Mouse (Mus musculus): ENCODE results near the gene Hand1. TPM values are rescaled to one million over a fixed set of nuclear protein-coding genes. Genes with fewer than 3 reads are reported as not detected.
"Not testable (repeated sequence)": the region's sequence is repeated elsewhere in the genome, so short reads cannot be mapped to it uniquely, and the experiment has no call there.

Gene Hand1
- total RNA-seq, 2 experiments from 2014 or later, result 5.3 to 9.3 TPM

DNA sequence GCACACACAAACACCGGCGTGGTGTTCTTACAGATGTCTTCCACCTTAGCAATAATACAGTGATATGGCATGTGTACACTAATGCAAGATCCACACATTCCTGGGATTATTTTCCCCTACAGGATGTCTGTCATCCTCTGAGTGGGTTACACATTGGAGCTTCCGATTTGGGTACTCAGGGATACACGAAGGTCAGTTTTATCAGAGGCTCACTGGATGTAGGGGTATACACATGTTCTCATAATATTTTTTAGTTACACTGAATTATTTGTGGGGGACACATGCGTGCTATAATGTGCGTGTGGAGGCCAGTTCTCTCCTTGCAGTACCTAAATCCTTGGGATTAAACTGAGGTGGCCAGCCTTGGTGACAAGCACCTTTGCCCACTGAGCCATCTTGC, 1.4 kb upstream of the Hand1 start:
- no peak for DNase-seq

DNA sequence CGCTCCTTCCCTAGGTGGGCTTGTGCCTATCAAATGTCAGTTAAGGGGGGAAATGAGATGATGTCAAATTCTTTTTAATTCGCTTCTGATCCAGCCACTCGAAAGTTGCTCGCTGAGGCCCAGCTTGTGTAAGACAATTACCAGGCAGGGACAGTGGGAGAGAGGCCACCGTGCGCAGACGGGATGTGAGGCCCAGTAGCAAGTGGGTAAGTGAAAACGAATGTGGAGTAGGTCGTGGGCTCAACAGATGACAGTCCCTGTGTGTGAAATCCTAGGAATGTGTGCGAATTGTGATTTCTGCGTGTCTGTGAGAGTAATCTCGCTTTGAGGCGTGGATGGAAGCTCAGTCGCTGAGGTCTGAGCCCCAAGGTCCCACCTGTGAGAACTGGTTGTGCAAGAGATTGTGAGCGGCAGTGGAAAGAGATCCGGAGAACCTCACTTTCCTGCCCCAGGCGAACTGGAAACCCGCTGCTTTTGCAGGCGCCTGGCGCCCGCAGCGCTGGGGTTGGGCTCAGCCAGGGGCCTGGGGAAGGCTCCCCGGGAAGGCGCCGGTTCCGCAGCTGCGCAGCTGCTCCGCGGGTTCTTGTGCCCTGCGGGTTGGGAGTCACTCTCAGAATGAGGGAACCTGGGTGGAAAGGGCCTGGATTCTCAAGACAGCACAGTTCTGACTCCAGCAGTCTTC, 819 bp upstream of the Hand1 start:
- DNase-seq, result no peak

DNA sequence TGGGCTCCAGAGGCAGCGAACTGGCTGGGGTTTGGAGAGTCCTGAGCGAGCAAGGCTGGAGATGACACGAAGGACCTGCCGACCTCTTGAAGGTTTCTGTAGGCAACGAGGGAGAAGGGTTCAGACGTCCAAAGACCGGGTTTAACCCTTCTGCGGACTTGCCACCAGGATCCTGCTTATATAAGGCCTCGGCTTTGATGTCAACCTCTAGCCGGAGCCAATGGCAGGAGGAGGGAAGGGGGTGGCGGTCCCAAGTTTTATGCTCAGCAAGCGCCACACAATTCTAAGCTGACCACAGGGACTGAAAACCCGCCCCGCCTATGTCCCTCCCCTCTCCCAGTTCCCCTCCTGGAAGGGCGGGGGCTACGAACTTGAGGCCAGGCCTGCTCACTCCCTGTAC, 757 bp downstream of the Hand1 start:
- DNase-seq, result no peak

DNA sequence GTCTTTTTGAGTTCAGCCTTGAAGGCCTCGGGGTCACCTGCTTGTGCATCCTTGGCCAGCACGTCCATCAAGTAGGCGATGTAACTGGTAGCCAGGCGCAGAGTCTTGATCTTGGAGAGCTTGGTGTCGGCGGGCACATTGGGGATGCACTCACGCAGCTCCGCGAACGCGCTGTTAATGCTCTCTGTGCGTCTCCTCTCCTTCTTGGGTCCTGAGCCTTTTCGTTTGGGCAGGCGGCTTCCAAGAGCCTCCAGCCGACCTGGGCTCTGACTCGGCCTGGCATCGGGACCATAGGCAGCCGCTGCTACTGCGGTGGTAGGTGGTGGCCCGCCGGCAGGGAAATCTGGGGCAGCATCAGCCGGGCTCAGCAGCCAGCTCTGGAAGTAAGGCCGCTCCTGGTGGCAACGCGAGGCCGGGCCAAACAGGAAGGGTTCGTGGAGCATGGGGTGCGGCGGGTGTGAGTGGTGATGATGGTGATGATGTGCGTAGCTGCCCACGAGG, 1.3 kb downstream of the Hand1 start:
- DNase-seq, result no peak

DNA sequence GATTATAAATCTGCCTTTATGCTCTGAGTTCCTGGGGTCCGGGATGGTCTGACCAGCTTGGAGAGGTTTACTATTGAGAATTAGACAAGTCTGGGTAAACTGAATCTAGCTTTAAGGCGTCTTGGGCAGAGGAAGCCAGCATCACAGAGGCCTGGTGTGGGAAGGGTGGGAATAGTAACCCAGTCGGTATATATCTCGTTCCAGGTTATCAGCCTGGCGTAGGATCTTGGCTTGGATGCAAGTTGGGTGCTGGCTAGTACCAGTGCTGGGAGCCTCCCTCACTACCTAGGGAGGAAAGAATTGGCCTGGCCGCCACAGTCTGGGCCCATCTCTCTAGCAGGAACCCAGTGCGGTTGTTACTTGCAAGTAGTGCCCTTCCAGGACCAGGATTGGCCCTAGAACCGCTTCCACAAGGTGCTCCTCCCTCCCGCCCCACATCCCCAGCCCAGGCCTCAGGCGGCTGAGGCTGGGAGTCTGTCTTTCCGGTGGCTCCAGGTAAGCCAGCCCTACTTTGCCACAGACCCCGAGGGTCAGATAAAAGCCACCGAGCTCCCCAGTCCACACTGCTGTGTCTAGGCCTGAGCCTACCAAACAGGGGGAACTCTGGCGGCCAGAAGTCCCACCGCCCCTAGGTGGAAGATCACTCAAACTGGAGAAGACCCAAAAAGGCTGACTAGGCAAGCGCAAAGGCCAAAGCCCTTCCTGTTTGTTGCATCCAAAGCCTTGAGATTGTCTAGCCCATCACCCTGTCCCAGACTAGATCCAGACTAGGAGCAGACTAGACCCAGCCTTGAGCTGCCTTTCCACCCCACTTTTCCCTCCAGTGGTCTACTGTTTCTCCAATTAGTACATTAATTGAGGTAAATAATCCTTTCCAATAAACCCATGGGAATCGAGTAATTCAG, 2.5 kb downstream of the Hand1 start:
- DNase-seq, result no peak

DNA sequence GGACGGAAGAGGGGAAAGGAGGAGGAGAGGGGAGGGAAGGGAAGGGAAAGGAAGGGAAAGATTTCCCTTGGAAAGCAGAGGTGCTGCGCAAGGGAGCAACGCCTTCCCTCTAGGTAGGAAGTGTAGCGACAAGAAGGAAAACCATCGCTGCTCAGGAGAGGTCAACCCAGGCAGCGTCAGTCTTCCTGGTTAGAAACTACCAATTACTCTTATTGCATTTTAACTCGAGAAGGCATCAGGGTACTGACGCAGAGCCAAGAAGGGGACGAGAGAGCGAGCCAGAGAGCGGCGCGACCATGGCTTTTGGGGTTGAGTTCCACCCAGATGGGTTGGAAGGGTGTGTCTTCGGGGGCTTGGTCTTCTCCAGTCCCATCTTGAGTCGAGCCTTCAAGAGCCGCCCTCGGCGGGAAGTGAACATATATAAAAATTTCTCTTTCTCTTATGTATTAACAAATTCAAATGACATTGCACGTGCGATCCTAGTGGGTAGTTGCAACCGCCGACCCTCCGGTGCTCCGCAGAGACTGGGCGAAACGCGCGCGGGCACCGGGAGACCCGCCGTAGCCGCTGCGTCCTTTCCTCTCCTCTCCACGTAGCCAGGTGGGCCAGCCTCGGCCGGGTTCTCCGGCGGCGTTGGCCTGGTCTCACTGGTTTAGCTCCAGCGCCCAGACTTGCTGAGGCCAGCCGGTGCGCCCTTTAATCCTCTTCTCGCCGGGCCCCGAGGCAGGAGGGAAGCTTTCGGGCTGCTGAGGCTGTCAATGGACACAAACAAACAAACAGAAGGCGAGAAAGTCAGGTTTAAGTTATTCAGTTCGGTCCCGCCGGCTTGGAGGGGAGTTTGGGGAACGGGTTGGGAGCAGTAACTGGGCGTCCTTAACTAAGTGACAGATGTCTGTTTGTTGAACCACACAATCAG, 3.4 kb downstream of the Hand1 start:
- no peak for DNase-seq

DNA sequence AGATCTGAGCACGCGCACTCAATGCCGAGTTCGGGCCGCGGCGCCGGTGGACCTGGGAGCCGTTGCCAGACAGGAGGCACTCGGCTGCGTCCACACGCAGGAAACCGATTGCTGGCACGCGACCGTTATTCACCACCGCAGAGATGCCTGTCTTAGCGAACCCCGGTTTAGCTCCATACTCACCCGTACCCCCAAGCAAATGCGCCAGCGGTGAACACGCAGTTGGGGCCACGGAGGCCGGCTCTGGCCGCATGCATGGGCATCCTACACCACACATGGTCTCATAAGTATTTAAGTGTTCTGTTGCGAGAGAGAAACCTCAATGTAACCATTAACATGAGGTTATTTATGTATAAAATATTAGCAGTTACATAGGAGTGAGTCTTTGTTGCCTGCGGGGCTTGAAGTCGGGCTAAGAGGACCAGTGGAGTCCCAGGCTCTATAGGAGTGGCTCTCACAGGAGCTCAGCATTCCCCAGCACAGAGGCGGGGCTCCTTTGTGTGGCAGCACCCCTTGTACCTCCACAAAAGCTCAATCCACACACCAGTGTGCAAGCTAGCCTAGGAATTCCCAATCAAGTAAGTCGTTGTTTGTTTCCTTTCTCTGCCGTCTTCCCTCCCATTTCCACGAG, 4.6 kb downstream of the Hand1 start:
- DNase-seq, result peak; percentile 43 to 47

DNA sequence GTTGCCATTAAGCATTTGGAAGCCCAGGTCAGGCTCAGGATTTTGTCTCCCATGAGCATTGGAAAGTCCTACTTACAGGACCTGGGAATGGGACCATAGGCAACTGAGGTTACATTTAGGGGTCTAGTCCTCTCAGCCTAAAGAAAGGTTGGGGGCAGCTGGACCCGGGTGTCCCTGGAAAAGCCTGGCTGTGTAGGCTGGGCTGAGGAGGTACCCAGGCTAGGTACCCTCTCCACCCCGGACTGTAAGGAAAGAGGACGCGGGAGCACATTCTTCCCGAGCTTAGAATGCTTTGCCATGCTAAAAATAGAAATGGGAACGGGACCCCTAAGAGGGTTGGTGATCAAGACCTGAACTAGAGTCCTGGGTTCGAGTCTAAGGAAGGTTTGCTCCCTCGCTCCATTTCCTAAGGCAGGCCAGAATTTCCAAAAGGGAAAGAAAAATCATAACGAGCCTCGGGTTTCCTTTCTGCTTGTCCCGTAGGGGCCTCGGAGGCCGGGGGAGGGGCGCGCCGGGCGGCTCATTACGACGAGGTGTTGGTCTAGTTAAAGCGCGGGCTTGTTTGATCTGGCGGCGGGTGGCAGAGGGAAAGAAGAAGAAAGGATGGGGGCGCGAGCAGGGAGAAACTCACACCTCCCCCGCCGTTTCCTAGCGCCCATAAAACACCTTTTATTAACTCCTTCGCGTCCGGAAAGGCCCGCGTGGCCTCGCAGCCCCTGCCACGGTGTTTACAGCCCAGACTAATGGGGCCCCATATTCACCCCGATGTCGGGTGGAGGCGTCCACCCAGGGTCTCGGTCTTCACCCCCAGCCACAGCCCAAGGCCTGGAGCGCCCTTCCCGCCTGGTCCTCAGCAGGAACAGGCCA, 5.3 kb downstream of the Hand1 start:
- DNase-seq, result peak in 1 of 2 experiments; percentile 16

DNA sequence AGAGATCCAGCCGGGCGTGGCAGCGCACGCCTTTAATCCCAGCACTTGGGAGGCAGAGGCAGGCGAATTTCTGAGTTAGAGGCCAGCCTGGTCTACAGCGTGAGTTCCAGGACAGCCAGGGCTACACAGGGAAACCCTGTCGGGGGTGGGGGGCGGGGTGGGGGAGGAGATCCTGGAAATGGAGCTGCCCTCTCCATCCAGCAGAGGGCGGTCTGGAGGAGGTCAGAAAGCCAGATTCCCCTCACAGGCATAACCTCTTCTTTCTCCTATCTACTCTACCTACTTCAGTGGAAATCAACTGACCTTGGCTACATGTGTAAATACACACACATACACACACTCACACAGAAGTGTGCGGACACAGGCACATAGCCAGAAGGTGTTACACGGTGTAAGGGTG, 7.4 kb downstream of the Hand1 start:
- DNase-seq, result not testable (repeated sequence)

DNA sequence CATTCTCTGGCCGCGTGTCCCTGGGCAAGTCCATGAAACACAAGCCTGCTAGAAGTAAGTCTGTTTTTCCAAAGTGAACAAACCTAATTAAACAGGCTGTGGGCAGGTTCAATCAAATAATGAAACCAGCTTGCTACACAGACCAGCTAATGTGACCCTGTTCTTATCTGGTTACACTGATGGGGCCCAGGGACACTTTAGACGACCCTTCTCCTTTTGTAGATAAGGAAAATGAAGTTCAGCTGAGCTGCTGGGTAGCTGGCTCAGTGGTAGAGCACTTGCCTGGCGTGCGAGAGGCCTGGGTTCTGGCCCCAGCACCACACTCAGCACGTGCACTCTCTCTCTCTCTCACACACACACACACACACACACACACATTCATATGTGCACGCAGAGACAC, 8.9 kb downstream of the Hand1 start:
- DNase-seq, result no peak

DNA sequence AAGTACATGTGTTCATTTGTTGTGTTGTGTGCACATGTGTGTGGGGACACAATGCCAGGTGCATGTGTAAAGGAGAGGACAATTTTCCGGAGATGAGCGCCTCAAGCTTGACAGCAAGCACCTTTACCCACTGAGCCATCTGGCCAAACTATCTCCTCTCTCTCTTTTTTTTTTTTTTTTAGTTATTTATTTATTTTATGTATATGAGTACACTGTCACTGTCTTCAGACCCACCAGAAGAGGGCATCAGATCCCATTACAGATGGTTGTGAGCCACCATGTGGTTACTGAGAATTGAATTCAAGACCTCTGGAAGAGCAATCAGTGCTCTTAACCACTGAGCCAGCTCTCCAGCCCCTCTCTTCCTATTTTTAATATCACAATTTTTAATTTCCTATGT, 9.5 kb downstream of the Hand1 start:
- not testable (repeated sequence) for DNase-seq

DNA sequence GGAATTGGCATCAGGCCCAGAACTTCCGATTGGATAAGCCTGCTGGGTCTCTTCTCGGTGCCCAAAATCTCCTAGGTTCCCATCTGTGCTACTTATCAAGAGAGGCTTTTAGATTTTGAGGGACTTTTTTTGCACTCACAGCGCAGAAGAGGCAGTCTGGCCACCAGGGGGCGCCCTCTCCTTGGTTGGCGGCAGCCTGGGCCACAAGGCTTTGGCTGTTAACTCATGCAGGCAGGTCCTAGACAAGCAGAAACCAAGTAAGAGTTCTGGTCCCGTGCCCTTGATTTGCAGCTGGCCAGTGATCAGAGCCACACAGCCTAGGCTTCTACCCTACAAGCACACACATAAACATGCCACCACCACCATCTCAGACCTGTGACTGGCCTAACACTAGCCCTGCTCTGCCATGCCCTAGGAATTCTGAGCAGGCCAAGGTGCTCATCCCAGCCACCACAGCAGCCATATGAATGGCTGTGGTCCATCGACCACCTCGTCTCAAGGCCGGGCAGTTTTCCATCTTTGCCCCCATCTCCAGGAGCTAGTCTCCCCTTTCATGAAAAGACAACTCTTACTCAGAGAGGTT, 12.5 kb downstream of the Hand1 start:
- DNase-seq, result peak; percentile 90 to 94

DNA sequence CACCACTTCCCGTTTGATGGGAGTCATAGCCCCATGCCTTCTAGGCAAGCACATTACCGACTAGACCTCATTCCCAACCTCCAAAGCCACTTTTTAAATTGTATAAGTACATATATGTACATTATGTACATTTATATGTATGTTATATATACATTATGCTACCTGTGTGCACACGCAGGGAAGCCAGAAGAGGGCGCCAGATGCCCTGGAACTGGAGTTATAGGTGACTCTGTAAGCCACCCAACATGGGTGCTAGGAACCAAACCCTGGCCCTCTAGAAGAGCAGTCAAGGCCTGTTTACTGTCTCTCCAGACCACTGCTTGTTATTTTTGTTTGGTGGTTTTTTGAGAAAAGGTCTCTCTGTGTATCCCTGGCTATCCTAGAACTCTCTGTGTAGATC, 14.4 kb downstream of the Hand1 start:
- DNase-seq, result no peak

DNA sequence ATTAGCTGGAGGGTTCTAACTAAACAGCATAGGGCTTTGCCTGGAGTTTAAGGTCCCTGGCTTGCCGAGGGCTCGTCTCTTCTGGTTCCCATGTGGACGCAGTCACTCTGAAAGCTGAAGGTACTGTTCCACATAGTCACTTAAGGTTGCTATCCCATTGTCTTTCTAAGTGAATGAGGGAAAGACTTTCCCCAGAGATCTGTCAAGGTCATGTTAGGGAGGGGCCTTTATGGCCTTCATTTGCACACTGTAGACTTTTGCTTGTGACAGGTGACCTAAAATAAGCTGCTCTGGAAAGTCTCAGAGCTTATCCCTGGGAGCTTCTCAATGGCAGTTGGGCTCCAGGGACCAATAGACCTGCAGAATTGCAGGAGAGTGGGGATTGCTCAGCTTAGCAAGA, 19.0 kb downstream of the Hand1 start:
- no peak for DNase-seq

DNA sequence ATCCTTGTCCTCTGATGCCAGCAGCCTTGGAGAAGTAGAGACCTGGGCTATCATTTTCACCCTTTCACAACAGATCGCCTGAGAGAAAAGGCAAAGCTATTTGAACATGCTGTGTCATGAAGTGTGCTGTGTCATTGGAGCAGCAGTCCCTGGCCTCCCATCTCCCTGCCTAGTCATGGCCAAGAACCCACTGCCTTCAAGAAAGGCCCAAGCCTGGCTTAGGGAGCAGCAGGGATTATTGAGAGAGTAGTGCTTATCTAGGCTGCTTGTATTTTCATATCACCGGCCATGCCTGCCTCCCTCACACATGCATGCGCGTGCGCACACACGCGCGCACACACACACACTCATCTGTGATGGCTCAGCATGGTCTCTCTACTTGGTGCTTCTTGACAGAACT, 20.4 kb downstream of the Hand1 start:
- DNase-seq, result no peak

DNA sequence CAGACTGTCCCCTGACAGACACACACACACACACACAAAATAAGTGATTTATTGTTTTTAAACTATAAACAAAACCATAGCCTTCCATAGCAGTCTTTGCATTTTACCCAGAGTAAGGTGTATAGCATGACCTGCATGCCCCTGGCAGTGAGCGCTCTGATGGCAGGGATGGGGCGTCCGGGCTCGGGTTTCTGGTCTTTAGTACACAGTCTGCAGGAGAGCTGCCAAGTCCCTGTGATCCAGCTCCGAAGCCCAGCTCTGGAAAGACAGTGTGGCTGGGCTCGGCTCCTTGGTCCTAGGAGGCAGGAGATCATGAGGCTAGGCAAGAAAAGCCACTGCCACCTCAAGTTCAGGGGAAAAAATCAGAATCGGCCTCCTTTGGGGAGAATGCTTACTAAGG, 21.6 kb downstream of the Hand1 start:
- no peak for DNase-seq

DNA sequence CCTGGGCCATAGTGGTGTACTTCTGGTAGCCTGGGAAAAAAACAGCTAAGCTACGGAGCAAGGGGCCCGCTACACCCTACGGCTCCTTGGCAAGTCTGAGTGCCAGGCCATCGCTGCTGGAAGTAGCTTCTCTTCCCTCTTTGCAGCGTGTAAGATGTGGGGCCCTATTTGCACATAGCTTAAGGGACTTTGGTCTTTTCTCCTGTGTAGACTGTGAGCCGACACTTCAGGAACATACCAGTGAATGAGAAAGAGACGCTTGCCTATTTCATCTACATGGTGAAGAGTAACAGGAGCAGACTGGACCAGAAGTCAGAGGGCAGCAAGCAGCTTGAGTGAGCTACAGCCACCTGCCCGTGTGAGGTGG, 22.9 kb downstream of the Hand1 start:
- no peak for DNase-seq

DNA sequence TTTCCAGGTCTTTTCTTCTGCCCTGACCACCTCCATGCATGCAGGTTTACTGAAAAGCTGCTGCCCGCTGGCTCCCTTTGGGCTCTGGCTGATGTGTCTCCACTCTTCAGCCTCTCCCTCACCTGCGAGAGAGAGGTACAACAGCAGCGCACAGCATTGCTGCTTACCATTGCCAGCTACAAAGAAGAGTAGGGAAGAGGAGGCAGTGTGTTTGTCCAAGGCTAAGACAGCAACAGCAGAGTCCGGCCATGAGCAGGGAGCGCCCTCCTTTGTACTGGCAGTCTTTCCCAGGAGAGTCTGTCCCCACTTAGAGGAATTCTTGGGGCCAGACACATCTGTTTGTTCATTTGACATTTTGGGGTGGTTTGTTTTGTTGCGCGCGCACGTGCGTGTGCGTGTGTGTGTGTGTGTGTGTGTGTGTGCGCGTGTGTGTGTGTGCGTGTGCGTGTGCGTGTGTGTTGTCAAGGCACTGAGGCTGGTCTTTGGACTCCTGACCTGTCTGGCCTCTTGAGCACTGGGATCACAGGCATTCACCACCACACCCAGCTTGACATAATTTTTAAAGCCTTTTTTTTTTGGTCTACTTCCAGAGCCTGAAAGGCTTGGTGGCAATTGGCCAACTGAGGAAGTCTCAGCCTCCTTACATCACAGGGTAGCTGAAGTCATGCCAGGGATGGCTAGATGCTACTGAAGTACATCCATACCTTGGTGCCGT, 23.4 kb downstream of the Hand1 start:
- no peak for DNase-seq

DNA sequence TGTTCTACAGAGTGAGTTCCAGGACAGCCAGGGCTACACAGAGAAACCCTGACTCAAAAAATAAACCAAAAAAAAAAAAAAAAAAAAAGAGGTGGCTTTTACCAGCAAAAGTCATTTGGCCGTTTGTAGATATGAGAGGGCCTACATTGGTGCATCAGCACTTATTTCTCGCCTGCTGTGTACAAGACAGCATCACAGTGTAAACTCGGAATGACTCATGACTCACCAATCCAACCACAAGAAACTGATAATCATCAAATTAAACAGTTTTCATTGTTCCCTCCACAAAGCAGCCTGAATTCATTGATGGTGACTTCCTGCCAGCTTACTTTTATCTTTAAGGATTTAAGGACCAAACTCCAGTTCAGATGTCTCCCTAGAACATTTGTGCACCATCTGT, 27.6 kb downstream of the Hand1 start:
- no peak for DNase-seq

DNA sequence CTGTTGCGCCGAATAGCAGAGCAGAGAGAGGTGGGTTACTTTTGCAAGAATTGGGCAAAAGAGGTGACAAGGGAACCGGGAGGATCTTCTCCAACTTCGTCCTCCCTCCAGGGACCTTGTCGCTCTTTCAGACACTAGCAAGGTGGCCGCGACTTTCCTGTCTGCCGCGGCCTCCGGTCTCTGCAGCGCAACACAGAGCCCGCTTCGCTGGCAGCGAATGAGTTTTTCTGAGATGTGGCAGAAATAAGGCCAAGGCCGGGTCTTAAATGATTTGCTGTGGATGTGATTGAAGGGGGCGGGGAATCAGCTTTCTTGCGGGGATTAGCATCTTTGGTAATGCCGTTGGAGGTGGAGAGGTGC, 30.1 kb downstream of the Hand1 start:
- DNase-seq, result peak; percentile 63 to 69

Data from adrenal gland, postnatal 36 days (tissue).